ENCODE assay signal across 24 mouse cellular contexts in the genomic region with DNA sequence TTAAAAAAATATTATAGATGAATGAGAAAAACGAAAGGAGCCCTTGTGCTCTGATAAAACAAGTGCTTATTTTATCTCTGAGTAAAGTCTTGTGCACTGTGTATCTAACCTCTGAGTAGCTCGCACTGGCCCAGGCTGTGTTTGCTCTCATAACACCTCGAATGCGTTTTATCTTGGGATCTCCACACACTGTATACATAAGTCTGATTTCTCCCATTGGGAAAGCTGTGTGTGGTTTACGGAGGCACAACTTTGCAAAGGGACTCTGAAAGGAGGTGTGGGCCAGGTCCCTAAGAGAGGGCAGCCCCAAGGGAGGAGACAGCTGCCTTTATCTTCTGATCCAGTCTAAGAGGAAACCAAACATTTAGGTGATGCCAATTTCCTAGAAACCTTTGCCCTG.
DNase-seq lines count a peak whose midpoint lies in the region; ATAC-seq lines count a peak whose summit lies in the region.
"Had no signal": no experiment of that assay in that cellular context is flagged by ENCODE, and none has a peak within 500 bp of the region (broad histone marks: within the 10 kb centered on the region; RNA-seq: fewer than 3 reads in every experiment).

No protein-coding gene starts in this region.

- H3K4me2 ChIP-seq in heart, embryonic 16.5 days (ENCODE audit: low read depth, low read length), result no peak overlapping the region
- no peak overlapping the region for H3K4me2 ChIP-seq in midbrain, embryonic 11.5 days
- H3K4me2 ChIP-seq in midbrain, embryonic 15.5 days, result no peak overlapping the region
- H3K4me2 ChIP-seq: forebrain, embryonic 12.5 days; liver, embryonic 12.5 days; neural tube, embryonic 12.5 days had no signal

- intact Hi-C loops in heart, postnatal 36 days (cut with DNase I), result no loop called here

- peaks cover 4% of the 10 kb centered on the region; the same call in 1 of the 2 replicates for H3K4me1 ChIP-seq in heart, embryonic 10.5 days
- no peaks in the 10 kb centered on the region for H3K4me1 ChIP-seq in heart, embryonic 16.5 days (ENCODE audit: control insufficient read depth, insufficient read depth, low read length)
- H3K4me1 ChIP-seq in midbrain, embryonic 11.5 days (ENCODE audit: control insufficient read depth, insufficient read depth, low read length), result no peaks in the 10 kb centered on the region
- no peaks in the 10 kb centered on the region for H3K4me1 ChIP-seq in midbrain, embryonic 15.5 days
- peaks cover 14% of the 10 kb centered on the region; the same call in 1 of the 2 replicates for H3K4me1 ChIP-seq in hindbrain, embryonic 10.5 days (replicated peaks)

- H3K27ac ChIP-seq in heart, embryonic 10.5 days, result peak overlapping the region; percentile 42; the same call in 1 of the 2 replicates
- no peak overlapping the region for H3K27ac ChIP-seq in heart, embryonic 16.5 days (ENCODE audit: low read length)
- no peak overlapping the region for H3K27ac ChIP-seq in midbrain, embryonic 11.5 days (ENCODE audit: low read depth, low read length)
- no peak overlapping the region for H3K27ac ChIP-seq in midbrain, embryonic 15.5 days
- H3K27ac ChIP-seq in hindbrain, embryonic 10.5 days, result no peak overlapping the region
- H3K27ac ChIP-seq: forebrain, embryonic 12.5 days; layer of hippocampus, adult 2 months; liver, embryonic 12.5 days; neural tube, embryonic 12.5 days had no signal

- no peaks in the 10 kb centered on the region for H3K9me3 ChIP-seq in heart, embryonic 10.5 days
- H3K9me3 ChIP-seq in heart, embryonic 16.5 days (replicated peaks; ENCODE audit: control insufficient read depth, low read length), result no peaks in the 10 kb centered on the region
- no peaks in the 10 kb centered on the region for H3K9me3 ChIP-seq in midbrain, embryonic 11.5 days (ENCODE audit: control insufficient read depth, low read length)
- no peaks in the 10 kb centered on the region for H3K9me3 ChIP-seq in midbrain, embryonic 15.5 days
- H3K9me3 ChIP-seq in hindbrain, embryonic 10.5 days, result no peaks in the 10 kb centered on the region
- H3K9me3 ChIP-seq: forebrain, embryonic 12.5 days; liver, embryonic 12.5 days; neural tube, embryonic 12.5 days had no signal

- no peaks in the 10 kb centered on the region for H3K27me3 ChIP-seq in heart, embryonic 10.5 days (ENCODE audit: insufficient read depth, poor library complexity, severe bottlenecking)
- no peaks in the 10 kb centered on the region for H3K27me3 ChIP-seq in heart, embryonic 16.5 days (ENCODE audit: control insufficient read depth, insufficient read depth, low read length)
- H3K27me3 ChIP-seq in midbrain, embryonic 11.5 days (ENCODE audit: control insufficient read depth, insufficient read depth, low read length), result no peaks in the 10 kb centered on the region
- H3K27me3 ChIP-seq in midbrain, embryonic 15.5 days (replicated peaks), result no peaks in the 10 kb centered on the region
- H3K27me3 ChIP-seq in hindbrain, embryonic 10.5 days (ENCODE audit: insufficient read depth, poor library complexity, severe bottlenecking), result no peaks in the 10 kb centered on the region
- H3K27me3 ChIP-seq: CH12.LX; forebrain, embryonic 12.5 days; neural tube, embryonic 12.5 days; Patski had no signal

- H3K4me3 ChIP-seq in heart, embryonic 10.5 days, result no peak overlapping the region
- H3K4me3 ChIP-seq in heart, embryonic 16.5 days (ENCODE audit: low read length), result no peak overlapping the region
- no peak overlapping the region for H3K4me3 ChIP-seq in midbrain, embryonic 11.5 days (ENCODE audit: low read depth, low read length)
- no peak overlapping the region for H3K4me3 ChIP-seq in midbrain, embryonic 15.5 days
- H3K4me3 ChIP-seq in hindbrain, embryonic 10.5 days, result no peak overlapping the region
- H3K4me3 ChIP-seq: forebrain, embryonic 12.5 days; layer of hippocampus, adult 2 months; liver, embryonic 12.5 days; megakaryocyte, embryonic 14.5 days; neural tube, embryonic 12.5 days had no signal

- ATAC-seq in heart, embryonic 16.5 days (replicated peaks; ENCODE audit: extremely low read depth, insufficient read depth, low FRiP score), result peak; percentile 46; the same call in 1 of the 2 replicates
- no peak for ATAC-seq in midbrain, embryonic 11.5 days (ENCODE audit: low FRiP score)
- ATAC-seq in midbrain, embryonic 15.5 days (replicated peaks), result no peak
- ATAC-seq: intestine, postnatal 0 days; liver, embryonic 12.5 days; Patski had no signal

- DNase-seq in heart, embryonic 10.5 days (ENCODE audit: low spot score), result no peak
- DNase-seq in heart, postnatal 36 days, result no peak
- DNase-seq in heart, postnatal 4 days, result no peak
- peak; percentile 51 for DNase-seq in midbrain, embryonic 11.5 days (ENCODE audit: low spot score, missing footprints)
- DNase-seq in hindbrain, embryonic 10.5 days (ENCODE audit: low spot score), result no peak
- DNase-seq: adrenal gland, postnatal 36 days; B cell, adult 2 months; cerebellum, adult 9-10 months; kidney, postnatal 25 days; lung, adult 2 months; midbrain, embryonic 14.5 days; right cerebral cortex, postnatal 14 days; thymus, postnatal 25 days had no signal

- 44% methylated on average over 5 of the region's 5 CpGs for WGBS in heart, embryonic 10.5 days
- WGBS in heart, embryonic 16.5 days, result 48% methylated on average over 5 of the region's 5 CpGs
- WGBS in midbrain, embryonic 11.5 days, result 86% methylated on average over 5 of the region's 5 CpGs
- WGBS in midbrain, embryonic 15.5 days, result 79% methylated on average over 5 of the region's 5 CpGs
- 78% methylated on average over 5 of the region's 5 CpGs for WGBS in hindbrain, embryonic 10.5 days

- no peak overlapping the region for H3K9ac ChIP-seq in heart, embryonic 16.5 days (ENCODE audit: low read length)
- H3K9ac ChIP-seq in midbrain, embryonic 11.5 days (ENCODE audit: low read length), result no peak overlapping the region
- no peak overlapping the region for H3K9ac ChIP-seq in midbrain, embryonic 15.5 days
- H3K9ac ChIP-seq: forebrain, embryonic 12.5 days; liver, embryonic 12.5 days; neural tube, embryonic 12.5 days had no signal

- peaks cover 49% of the 10 kb centered on the region for H3K36me3 ChIP-seq in heart, embryonic 10.5 days
- H3K36me3 ChIP-seq in heart, embryonic 16.5 days (ENCODE audit: control insufficient read depth, insufficient read depth), result peaks cover 30% of the 10 kb centered on the region
- H3K36me3 ChIP-seq in midbrain, embryonic 11.5 days (ENCODE audit: control insufficient read depth, insufficient read depth, low read length), result no peaks in the 10 kb centered on the region; the same call in 1 of the 2 replicates
- no peaks in the 10 kb centered on the region for H3K36me3 ChIP-seq in midbrain, embryonic 15.5 days (replicated peaks)
- H3K36me3 ChIP-seq in hindbrain, embryonic 10.5 days, result peaks cover 41% of the 10 kb centered on the region
- H3K36me3 ChIP-seq: forebrain, embryonic 12.5 days; G1E had no signal
